Mouse (Mus musculus): ENCODE measurements around the gene Snta1. TPM values are rescaled to one million over a fixed set of nuclear protein-coding genes. Genes with fewer than 3 reads are reported as not detected.
A peak's percentile ranks its signal among the peaks of the same experiment; 100 is the strongest.

Snta1 gene
- polyA plus RNA-seq, 1 experiment: 27.5 TPM

GRCm38 (mm10) chr2:154422181-154422580 is 14.3 kb upstream of the Snta1 start:
- 70% methylated on average over 5 of the region's 5 CpGs for WGBS
- H3K27ac ChIP-seq (ENCODE audit: insufficient read depth, low read depth, low read length): no peak overlapping the region

DNA sequence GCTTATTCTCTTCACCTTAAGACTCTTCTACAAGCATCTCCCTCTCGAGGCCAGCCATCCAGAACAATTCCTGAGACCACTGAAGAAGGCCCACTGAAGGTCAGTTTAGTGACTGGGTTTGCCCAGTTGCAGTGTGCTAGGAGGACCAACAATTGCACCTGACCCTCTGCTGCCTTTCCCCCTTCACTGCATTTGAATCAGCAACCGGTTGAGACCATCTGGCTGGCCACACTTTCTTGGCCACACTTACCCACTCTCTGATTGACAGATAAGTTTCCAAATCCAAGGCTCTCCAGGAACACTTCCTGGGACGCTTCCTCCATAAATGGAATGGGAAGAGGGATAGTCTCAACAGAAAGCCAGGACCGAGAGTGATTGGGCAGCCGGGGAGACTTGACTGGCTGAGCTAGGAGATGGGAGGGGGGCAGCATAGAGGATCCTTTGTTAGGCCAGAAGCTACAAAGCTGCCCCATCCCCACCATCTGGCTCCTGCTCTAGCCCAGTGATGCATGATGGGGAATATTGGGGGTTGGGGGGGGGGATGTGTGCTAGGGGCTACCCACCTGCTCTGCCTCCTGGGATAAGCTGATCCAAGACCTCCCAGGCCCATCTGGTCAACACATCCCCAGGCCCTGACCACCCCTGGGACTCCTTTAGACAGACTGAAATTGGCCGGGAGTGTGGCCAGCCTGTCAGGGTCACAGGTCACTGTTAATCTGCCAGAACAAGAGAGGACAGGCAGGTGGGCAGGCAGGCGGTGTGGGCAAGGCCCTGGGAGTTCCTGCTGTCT is 13.2 kb upstream of the Snta1 start:
- no peak for TF ChIP-seq POLR2A (IDR thresholded peaks at IDR 0.05; ENCODE audit: low read depth, low read length)
- no peak for TF ChIP-seq CTCF (IDR thresholded peaks at IDR 0.05; ENCODE audit: extremely low read depth, insufficient read length, insufficient replicate concordance, low read depth, low read length)
- 73% methylated on average over 7 of the region's 7 CpGs for WGBS
- no peaks in the 10 kb centered on the region for H3K4me1 ChIP-seq (ENCODE audit: control insufficient read depth, insufficient read depth, insufficient read length, low read length)
- no peak overlapping the region for H3K27ac ChIP-seq (ENCODE audit: insufficient read depth, low read depth, low read length)
- H3K4me3 ChIP-seq (ENCODE audit: low read depth, low read length): no peak overlapping the region
- no peaks in the 10 kb centered on the region for H3K36me3 ChIP-seq (ENCODE audit: control insufficient read depth, insufficient read depth, low read length)
- no peaks in the 10 kb centered on the region for H3K27me3 ChIP-seq (ENCODE audit: control insufficient read depth, insufficient read depth, low read length)

More at GRCm38 (mm10) chr2:154422181-154422580, 14.3 kb upstream of the Snta1 start:
- TF ChIP-seq CTCF (IDR thresholded peaks at IDR 0.05; ENCODE audit: extremely low read depth, insufficient read length, insufficient replicate concordance, low read depth, low read length) (no peak), POLR2A (IDR thresholded peaks at IDR 0.05; ENCODE audit: low read depth, low read length) (no peak)
- no peaks in the 10 kb centered on the region for H3K36me3 ChIP-seq (ENCODE audit: control insufficient read depth, insufficient read depth, low read length)
- no peaks in the 10 kb centered on the region for H3K4me1 ChIP-seq (ENCODE audit: control insufficient read depth, insufficient read depth, insufficient read length, low read length)
- H3K4me3 ChIP-seq (ENCODE audit: low read depth, low read length): no peak overlapping the region
- H3K27me3 ChIP-seq (ENCODE audit: control insufficient read depth, insufficient read depth, low read length): no peaks in the 10 kb centered on the region

DNA sequence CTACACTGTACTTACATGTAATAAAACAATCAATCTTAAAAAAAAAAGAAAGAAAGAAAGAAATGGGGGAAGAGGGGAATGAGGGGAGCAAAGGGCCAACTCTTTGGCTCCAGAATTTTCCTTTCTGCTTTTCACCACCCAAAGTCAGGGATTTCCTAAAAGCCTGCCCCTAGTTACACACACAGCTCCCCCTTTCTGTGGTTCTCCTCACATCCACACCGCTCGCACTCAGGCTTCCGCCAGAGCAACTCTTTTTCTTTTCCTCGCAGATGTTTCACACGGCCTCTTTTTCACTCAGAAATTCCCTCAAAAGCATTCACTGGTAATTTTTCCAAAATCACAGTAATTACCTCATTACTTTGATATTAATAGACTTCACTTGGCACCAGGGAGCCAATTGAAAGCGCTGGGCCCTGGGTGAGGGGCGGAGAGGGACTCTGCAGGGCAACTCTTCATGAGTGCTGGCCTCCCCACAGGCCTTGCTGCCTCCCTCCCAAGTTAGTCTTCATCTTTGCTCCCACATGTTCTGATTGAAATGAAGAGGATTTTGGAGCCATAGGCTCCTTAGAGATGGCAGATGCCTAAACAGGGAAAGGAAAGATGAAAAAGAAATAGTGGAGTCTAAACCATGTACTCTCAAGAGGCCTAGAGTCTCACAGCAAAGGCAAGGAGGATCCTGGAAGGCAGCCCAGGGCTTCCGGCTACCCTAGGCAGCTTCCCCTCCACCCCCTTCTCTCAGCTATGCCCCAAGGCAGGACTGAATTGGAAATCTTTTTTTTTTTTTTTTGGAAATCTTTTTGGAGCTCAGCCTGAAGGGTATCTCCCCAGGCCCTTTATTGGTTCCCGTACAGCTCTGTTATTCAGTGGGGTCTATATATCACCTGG is 12.0 kb upstream of the Snta1 start:
- Histone ChIP-seq H3K27ac (ENCODE audit: insufficient read depth, low read depth, low read length) (no peak overlapping the region), H3K27me3 (ENCODE audit: control insufficient read depth, insufficient read depth, low read length) (no peaks in the 10 kb centered on the region), H3K4me1 (ENCODE audit: control insufficient read depth, insufficient read depth, insufficient read length, low read length) (no peaks in the 10 kb centered on the region), H3K4me3 (ENCODE audit: low read depth, low read length) (no peak overlapping the region), H3K36me3 (ENCODE audit: control insufficient read depth, insufficient read depth, low read length) (no peaks in the 10 kb centered on the region)
- 91% methylated on average over 9 of the region's 9 CpGs for WGBS
- TF ChIP-seq CTCF (IDR thresholded peaks at IDR 0.05; ENCODE audit: extremely low read depth, insufficient read length, insufficient replicate concordance, low read depth, low read length): no peak
- TF ChIP-seq POLR2A (IDR thresholded peaks at IDR 0.05; ENCODE audit: low read depth, low read length): no peak

DNA sequence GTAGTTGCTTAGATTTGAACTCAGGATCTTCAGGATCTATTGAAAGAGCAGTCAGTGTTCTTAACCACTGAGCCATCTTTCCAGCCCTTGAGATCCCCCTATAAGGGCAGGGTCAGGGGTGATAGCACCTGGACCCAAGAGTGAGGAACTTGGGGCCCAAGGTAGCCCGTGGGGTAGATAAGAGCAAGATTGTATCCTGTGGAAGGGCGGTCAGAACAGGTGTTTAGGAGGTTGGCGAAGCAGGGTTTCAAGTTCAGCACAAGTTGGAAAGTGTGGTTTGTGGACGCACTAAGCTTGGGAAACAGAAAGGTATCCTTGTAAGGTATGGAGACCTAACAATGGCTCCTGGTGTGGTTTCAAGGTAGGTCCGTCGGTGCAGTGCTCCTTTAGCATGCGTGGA is 10.1 kb upstream of the Snta1 start:
- H3K27ac ChIP-seq (ENCODE audit: insufficient read depth, low read depth, low read length): no peak overlapping the region
- no peak overlapping the region for H3K4me3 ChIP-seq (ENCODE audit: low read depth, low read length)
- no peak for TF ChIP-seq CTCF (IDR thresholded peaks at IDR 0.05; ENCODE audit: extremely low read depth, insufficient read length, insufficient replicate concordance, low read depth, low read length)
- H3K36me3 ChIP-seq (ENCODE audit: control insufficient read depth, insufficient read depth, low read length): no peaks in the 10 kb centered on the region
- H3K27me3 ChIP-seq (ENCODE audit: control insufficient read depth, insufficient read depth, low read length): no peaks in the 10 kb centered on the region
- WGBS: 76% methylated on average over 7 of the region's 7 CpGs
- H3K4me1 ChIP-seq (ENCODE audit: control insufficient read depth, insufficient read depth, insufficient read length, low read length): no peaks in the 10 kb centered on the region

DNA sequence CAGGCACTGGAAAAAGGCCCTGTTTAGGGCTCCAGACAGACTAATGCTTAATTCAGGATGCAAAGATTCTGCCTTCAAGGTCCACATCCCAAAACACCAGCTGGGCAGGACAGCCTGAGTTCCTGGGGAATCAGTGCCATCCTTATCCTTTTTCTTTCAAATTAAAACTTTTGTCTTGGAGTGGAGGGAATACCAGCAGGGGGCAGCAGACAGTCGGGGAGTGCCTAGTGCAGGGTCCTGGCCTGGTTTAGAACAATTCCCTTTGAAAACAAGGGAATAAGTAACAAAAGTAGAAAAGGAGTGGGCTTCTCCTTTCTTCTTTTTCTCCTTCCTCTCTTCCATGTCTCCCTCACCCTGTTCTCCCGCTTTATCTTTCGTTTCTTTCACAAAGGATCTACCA is 9.2 kb upstream of the Snta1 start:
- 32% methylated on average over 3 of the region's 3 CpGs for WGBS
- Histone ChIP-seq H3K4me1 (ENCODE audit: control insufficient read depth, insufficient read depth, insufficient read length, low read length) (no peaks in the 10 kb centered on the region), H3K27me3 (ENCODE audit: control insufficient read depth, insufficient read depth, low read length) (no peaks in the 10 kb centered on the region), H3K36me3 (ENCODE audit: control insufficient read depth, insufficient read depth, low read length) (no peaks in the 10 kb centered on the region), H3K27ac (ENCODE audit: insufficient read depth, low read depth, low read length) (no peak overlapping the region), H3K4me3 (ENCODE audit: low read depth, low read length) (no peak overlapping the region)
- TF ChIP-seq CTCF (IDR thresholded peaks at IDR 0.05; ENCODE audit: extremely low read depth, insufficient read length, insufficient replicate concordance, low read depth, low read length) (peak; percentile 92; the same call in 1 of the 2 replicates), POLR2A (IDR thresholded peaks at IDR 0.05; ENCODE audit: low read depth, low read length) (no peak)

DNA sequence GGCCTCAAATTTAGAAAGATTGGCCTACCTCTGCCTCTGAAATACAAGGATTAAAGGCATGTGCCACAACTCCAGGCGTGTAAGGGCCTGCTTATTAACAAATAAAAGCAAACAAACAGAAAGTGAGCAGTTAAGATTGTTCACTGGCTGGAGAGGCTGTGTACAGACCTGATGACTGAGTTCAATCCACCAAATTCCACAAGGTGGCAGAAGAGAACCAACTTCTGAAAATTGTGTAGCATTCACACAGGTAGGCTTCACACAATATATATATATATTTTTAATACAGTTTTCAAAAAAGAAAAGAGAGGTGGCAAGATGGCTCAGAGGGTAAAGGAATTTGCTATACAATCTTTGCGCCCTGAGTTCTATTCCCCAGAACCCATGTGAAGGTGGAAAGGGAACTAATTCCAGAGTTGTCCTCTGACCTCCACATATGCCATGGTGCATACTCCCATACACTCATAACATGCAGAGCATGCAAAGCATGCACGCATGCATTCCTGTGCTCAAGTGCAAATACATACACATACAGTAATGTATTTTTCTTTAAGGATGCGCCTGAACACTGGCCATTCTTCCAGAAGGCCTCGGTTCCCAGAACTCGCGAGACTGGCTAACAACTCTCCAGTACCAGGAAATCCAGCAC is 4.2 kb upstream of the Snta1 start:
- no peak overlapping the region for H3K27ac ChIP-seq (ENCODE audit: insufficient read depth, low read depth, low read length)
- TF ChIP-seq POLR2A (IDR thresholded peaks at IDR 0.05; ENCODE audit: low read depth, low read length) (no peak), CTCF (IDR thresholded peaks at IDR 0.05; ENCODE audit: extremely low read depth, insufficient read length, insufficient replicate concordance, low read depth, low read length) (no peak)
- peaks cover 4% of the 10 kb centered on the region; the same call in 1 of the 2 replicates for H3K4me1 ChIP-seq (ENCODE audit: control insufficient read depth, insufficient read depth, insufficient read length, low read length)
- no peak overlapping the region for H3K4me3 ChIP-seq (ENCODE audit: low read depth, low read length)
- H3K27me3 ChIP-seq (ENCODE audit: control insufficient read depth, insufficient read depth, low read length): no peaks in the 10 kb centered on the region
- WGBS: 67% methylated on average over 7 of the region's 7 CpGs
- no peaks in the 10 kb centered on the region for H3K36me3 ChIP-seq (ENCODE audit: control insufficient read depth, insufficient read depth, low read length)

All from small intestine, adult 2 months (tissue).